ENCODE assay signal across 13 mouse cellular contexts in the genomic region with DNA sequence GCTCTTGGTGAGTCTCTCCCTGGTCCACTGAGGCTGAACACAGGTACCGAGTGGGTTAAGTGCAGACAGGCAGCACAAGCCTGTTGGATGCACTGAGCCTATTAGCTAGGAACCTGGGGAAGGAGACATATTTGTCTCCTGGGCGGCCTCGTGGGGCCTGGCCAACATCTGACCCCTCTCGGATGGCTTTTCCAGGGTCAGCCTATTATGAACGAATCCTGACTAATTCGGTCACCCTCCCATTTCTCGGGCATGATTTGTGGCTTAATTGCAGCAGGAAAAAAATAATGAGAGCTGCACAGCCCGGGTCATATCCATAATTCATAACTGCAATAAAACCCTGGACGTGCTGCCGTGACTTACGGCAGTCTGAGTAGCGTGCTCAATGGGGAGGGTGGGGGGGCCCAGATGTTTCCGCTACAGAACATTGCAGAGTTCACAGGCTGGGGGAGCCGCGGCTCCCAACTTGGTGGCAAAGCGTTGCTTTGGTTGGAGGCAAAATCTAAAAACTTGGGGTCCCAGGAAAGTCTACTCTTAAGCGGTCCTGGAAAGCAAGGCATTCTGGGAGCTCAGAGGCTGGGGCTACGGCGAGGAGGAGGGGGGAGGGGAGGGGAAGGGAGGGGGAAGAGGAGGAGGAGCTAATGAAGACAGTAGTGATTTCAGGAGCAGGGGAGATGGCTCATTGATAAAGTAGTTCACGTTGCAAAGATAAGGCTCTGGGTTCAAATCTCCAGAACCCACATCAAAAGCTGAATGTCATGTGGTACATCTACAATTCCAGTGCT. TPM values are rescaled to one million over a fixed set of nuclear protein-coding genes. Genes with fewer than 3 reads are reported as not detected.
DNase-seq lines count a peak whose midpoint lies in the region; ATAC-seq lines count a peak whose summit lies in the region.
"Had no signal": no experiment of that assay in that cellular context is flagged by ENCODE, and none has a peak within 500 bp of the region (broad histone marks: within the 10 kb centered on the region; RNA-seq: fewer than 3 reads in every experiment).

No protein-coding gene starts in this region.

- no peaks in the 10 kb centered on the region for H3K36me3 ChIP-seq in hindbrain, embryonic 14.5 days (replicated peaks; ENCODE audit: control insufficient read depth, insufficient read depth)
- H3K36me3 ChIP-seq: stomach, embryonic 15.5 days had no signal

- H3K27ac ChIP-seq in hindbrain, embryonic 14.5 days, result no peak overlapping the region
- H3K27ac ChIP-seq: stomach, embryonic 15.5 days had no signal

- H3K27me3 ChIP-seq in hindbrain, embryonic 14.5 days (ENCODE audit: control insufficient read depth, insufficient read depth, low read length), result no peaks in the 10 kb centered on the region
- H3K27me3 ChIP-seq: stomach, embryonic 15.5 days had no signal

- peak; percentile 33; the same call in 1 of the 2 replicates for ATAC-seq in hindbrain, embryonic 14.5 days (ENCODE audit: low FRiP score)

- H3K4me1 ChIP-seq in hindbrain, embryonic 14.5 days (replicated peaks; ENCODE audit: control insufficient read depth, insufficient read depth, low read length), result no peaks in the 10 kb centered on the region
- H3K4me1 ChIP-seq: stomach, embryonic 15.5 days had no signal

- peak; percentile 19 for DNase-seq in kidney, adult 11 months
- no peak for DNase-seq in kidney, adult 18-20 months
- no peak for DNase-seq in hindbrain, embryonic 14.5 days (ENCODE audit: low spot score)
- peak; percentile 33 to 52 for DNase-seq in kidney, postnatal 4 days
- DNase-seq in retina, embryonic 14.5 days (ENCODE audit: low spot score), result peak; percentile 42
- DNase-seq in layer of hippocampus, postnatal 14 days (ENCODE audit: low spot score in 2 of 2), result no peak
- no peak for DNase-seq in layer of hippocampus, postnatal 10 days (ENCODE audit: low spot score in 2 of 2)
- DNase-seq in gastrocnemius, postnatal 14 days, result no peak
- DNase-seq: cerebellum, adult 9-11 months had no signal

- H3K4me3 ChIP-seq in hindbrain, embryonic 14.5 days (replicated peaks; ENCODE audit: low read length), result no peak overlapping the region
- H3K4me3 ChIP-seq: stomach, embryonic 15.5 days had no signal

- 53% methylated on average over 20 of the region's 20 CpGs for WGBS in hindbrain, embryonic 14.5 days

- peak overlapping the region; percentile 25 for H3K4me2 ChIP-seq in hindbrain, embryonic 14.5 days (replicated peaks)
- H3K4me2 ChIP-seq: liver, embryonic 11.5 days; stomach, embryonic 15.5 days had no signal

- H3K9me3 ChIP-seq in hindbrain, embryonic 14.5 days (ENCODE audit: control insufficient read depth, low read length), result no peaks in the 10 kb centered on the region
- H3K9me3 ChIP-seq: stomach, embryonic 15.5 days had no signal

- H3K9ac ChIP-seq in hindbrain, embryonic 14.5 days, result no peak overlapping the region
- H3K9ac ChIP-seq: stomach, embryonic 15.5 days had no signal

- intact Hi-C loops in gastrocnemius, postnatal 14 days (cut with DNase I; ENCODE audit: low total_unique reads), result no loop called here

RNA-seq across cellular contexts. Expression of a gene that starts 27.6 kb away (rescaled TPM):
- 1.5 and 1.6 TPM in 2 replicates for polyA plus RNA-seq in hindbrain, embryonic 14.5 days (2014; fragmentation: Nextera tagmentation; extraction: Ambion mirVana)
- 10 to 100 TPM; 51.3 to 54.4 TPM for total RNA-seq in layer of hippocampus, postnatal 14 days (2021)
- 10 to 100 TPM; 23.3 to 28.2 TPM for total RNA-seq in layer of hippocampus, postnatal 10 days (2021)
- 1 to 10 TPM; 1.5 to 2.5 TPM for total RNA-seq in gastrocnemius, postnatal 14 days (2021)
- total RNA-seq: megakaryocyte progenitor cell, adult 5-6 weeks had no signal
- polyA plus RNA-seq: liver, embryonic 11.5 days; stomach, embryonic 15.5 days had no signal

RNA-seq across cellular contexts. Expression of a gene that starts 39.0 kb away (rescaled TPM):
- not detected in 2 replicates for polyA plus RNA-seq in hindbrain, embryonic 14.5 days (2014; fragmentation: Nextera tagmentation; extraction: Ambion mirVana)
- not detected for total RNA-seq in layer of hippocampus, postnatal 14 days (2021)
- not detected for total RNA-seq in layer of hippocampus, postnatal 10 days (2021)
- under 1 TPM; 0.16 to 0.29 TPM for total RNA-seq in gastrocnemius, postnatal 14 days (2021)
- total RNA-seq: layer of hippocampus, adult 8-10 months; megakaryocyte progenitor cell, adult 5-6 weeks had no signal

Comparison
In these comparisons a context has a peak if more than half of its experiments do, and no peak if none do; other contexts are left out.
1. DNase-seq: peak in kidney, adult 11 months (single experiment), kidney, postnatal 4 days (2 of 2) and retina, embryonic 14.5 days (single experiment); none in kidney, adult 18-20 months (single experiment), hindbrain, embryonic 14.5 days (single experiment), layer of hippocampus, postnatal 14 days (0 of 2), layer of hippocampus, postnatal 10 days (0 of 2) and gastrocnemius, postnatal 14 days (single experiment).
2. RNA of a gene that starts 27.6 kb away (total RNA-seq): 51.3 to 54.4 TPM in layer of hippocampus, postnatal 14 days and 23.3 to 28.2 TPM in layer of hippocampus, postnatal 10 days; 1.5 to 2.5 TPM in gastrocnemius, postnatal 14 days; every median in the first group is over 4 times any median in the second.